Mouse (Mus musculus) G1E (cell line): ENCODE data around the gene Dusp13. TPM values are rescaled to one million over a fixed set of nuclear protein-coding genes. Genes with fewer than 3 reads are reported as not detected.

Source experiments
- ATAC-seq: 2 replicates; pipeline ENCODE4 v1.8.0; 2016; ENCODE audit warnings: mild to moderate bottlenecking; ENCODE audit not compliant: insufficient number of reproducible peaks, poor library complexity, low FRiP score, severe bottlenecking; ENCODE audit errors: extremely low read depth
- DNase-seq: peaks from one replicate; pipeline ENCODE4 v3.0.0; 2012; ENCODE audit warnings: low spot score
- H3K27me3 ChIP-seq: 2 replicates; pipeline ENCODE4 v1.6.1; 2012; ENCODE audit warnings: mild to moderate bottlenecking, low read length, inconsistent platforms; ENCODE audit not compliant: insufficient read depth
- H3K36me3 ChIP-seq: replicated peaks from 2 replicates; pipeline ENCODE3; 2012; ENCODE audit warnings: mild to moderate bottlenecking, inconsistent platforms
- H3K4me1 ChIP-seq: 2 replicates; pipeline ENCODE4 v1.6.1; 2012; ENCODE audit warnings: low read depth, low read length, inconsistent platforms, mixed read lengths; ENCODE audit not compliant: insufficient read depth
- H3K4me3 ChIP-seq: 2 replicates; pipeline ENCODE4 v1.5.1; 2012; ENCODE audit warnings: low read depth, mild to moderate bottlenecking, inconsistent platforms, low read length, moderate library complexity, mixed read lengths
- H3K9me3 ChIP-seq: replicated peaks from 2 replicates; pipeline ENCODE4 v1.6.1; 2012; ENCODE audit warnings: inconsistent platforms
- CTCF ChIP-seq: IDR thresholded peaks from 2 replicates; pipeline ENCODE4 v1.5.1; 2012; ENCODE audit warnings: low read depth, low read length, inconsistent platforms, mixed read lengths
- GATA1 ChIP-seq: IDR thresholded peaks from 2 replicates; pipeline ENCODE4 v1.6.1; 2012; ENCODE audit warnings: borderline replicate concordance, low read length, inconsistent platforms, mixed read lengths
- GATA2 ChIP-seq: IDR thresholded peaks from 2 replicates; pipeline ENCODE4 v1.6.1; 2012; ENCODE audit warnings: low read depth, low read length, inconsistent platforms, borderline replicate concordance
- POLR2AphosphoS5 ChIP-seq: IDR thresholded peaks from 2 replicates; pipeline ENCODE4 v1.6.1; 2012; ENCODE audit warnings: low read depth, low read length, inconsistent platforms; ENCODE audit not compliant: insufficient replicate concordance
- TAL1 ChIP-seq: conservative IDR thresholded peaks from 2 replicates; pipeline ENCODE4 v1.6.1; 2012; ENCODE audit warnings: low read depth, low read length, inconsistent platforms, mixed read lengths
- polyA plus RNA-seq: library from polyadenylated mRNA; stranded (reverse); fragments of >175 nt; gene quantifications from 2 replicates; pipeline ENCODE4 v1.2.3, GENCODE M21; 2012
- total RNA-seq, 2 experiments: library from RNA; stranded (forward) in 1 of 2; stranded (reverse) in 1 of 2; fragments of 200-1000 nt in 1 of 2; fragments of >200 nt in 1 of 2; fragmentation: Nextera tagmentation in 1 of 2; gene quantifications; 2 replicates each; pipeline ENCODE4 v1.2.3; 2014 to 2017

The Dusp13 gene
- total and polyA plus RNA-seq, 3 experiments: 0.98 TPM; not detected in 2

GRCm38 (mm10) chr14:21709545-21709944, 41.4 kb downstream of the Dusp13 start:
- H3K4me1 ChIP-seq: no peaks in the 10 kb centered on the region
- TF ChIP-seq GATA2 (no peak), POLR2AphosphoS5 (no peak), CTCF (no peak), TAL1 (no peak), GATA1 (no peak)
- no peaks in the 10 kb centered on the region for H3K36me3 ChIP-seq
- peaks cover 45% of the 10 kb centered on the region for H3K27me3 ChIP-seq
- H3K4me3 ChIP-seq: no peak overlapping the region
- ATAC-seq (no peak), DNase-seq (no peak)
- no peaks in the 10 kb centered on the region for H3K9me3 ChIP-seq

- TF ChIP-seq CTCF (no peak), POLR2AphosphoS5 (no peak), GATA1 (no peak), TAL1 (no peak), GATA2 (no peak)
- Histone ChIP-seq H3K27me3 (peaks cover 38% of the 10 kb centered on the region), H3K9me3 (no peaks in the 10 kb centered on the region), H3K36me3 (no peaks in the 10 kb centered on the region), H3K4me3 (no peak overlapping the region), H3K4me1 (no peaks in the 10 kb centered on the region)
- no peak for DNase-seq
- no peak for ATAC-seq
These were observed 44.0 kb downstream of the Dusp13 start for GRCm38 (mm10) chr14:21706759-21707571.

- Histone ChIP-seq H3K4me1 (no peaks in the 10 kb centered on the region), H3K27me3 (peaks cover 44% of the 10 kb centered on the region), H3K9me3 (no peaks in the 10 kb centered on the region), H3K36me3 (no peaks in the 10 kb centered on the region), H3K4me3 (no peak overlapping the region)
- TF ChIP-seq POLR2AphosphoS5 (no peak), GATA2 (no peak), CTCF (no peak), GATA1 (no peak), TAL1 (no peak)
- ATAC-seq (no peak), DNase-seq (no peak)
These were observed 45.5 kb downstream of the Dusp13 start for GRCm38 (mm10) chr14:21705462-21705861.

GRCm38 (mm10) chr14:21703255-21703654, 47.7 kb downstream of the Dusp13 start:
- no peak for ATAC-seq
- DNase-seq: no peak
- Histone ChIP-seq H3K36me3 (no peaks in the 10 kb centered on the region), H3K4me1 (no peaks in the 10 kb centered on the region), H3K27me3 (peaks cover 44% of the 10 kb centered on the region), H3K4me3 (no peak overlapping the region), H3K9me3 (no peaks in the 10 kb centered on the region)
- TF ChIP-seq GATA1: no peak
- no peak for TF ChIP-seq POLR2AphosphoS5
- no peak for TF ChIP-seq TAL1
- no peak for TF ChIP-seq GATA2
- no peak for TF ChIP-seq CTCF

- no peaks in the 10 kb centered on the region for H3K36me3 ChIP-seq
- peaks cover 41% of the 10 kb centered on the region for H3K27me3 ChIP-seq
- TF ChIP-seq GATA2: no peak
- TF ChIP-seq GATA1: no peak
- TF ChIP-seq POLR2AphosphoS5: no peak
- TF ChIP-seq TAL1: no peak
- TF ChIP-seq CTCF: no peak
- no peaks in the 10 kb centered on the region for H3K9me3 ChIP-seq
- H3K4me3 ChIP-seq: no peak overlapping the region
- ATAC-seq (no peak), DNase-seq (no peak)
- H3K4me1 ChIP-seq: no peaks in the 10 kb centered on the region
These were observed 48.3 kb downstream of the Dusp13 start for GRCm38 (mm10) chr14:21702691-21703090.

- Histone ChIP-seq H3K4me1 (peaks cover 17% of the 10 kb centered on the region), H3K36me3 (no peaks in the 10 kb centered on the region), H3K4me3 (no peak overlapping the region; the same call in 1 of the 2 replicates), H3K9me3 (peaks cover 8% of the 10 kb centered on the region), H3K27me3 (peaks cover 8% of the 10 kb centered on the region)
- DNase-seq (no peak), ATAC-seq (peak; percentile 15; the same call in 1 of the 2 replicates)
- TF ChIP-seq TAL1 (peak; percentile 29; the same call in 1 of the 2 replicates), CTCF (no peak)
These were observed 54.7 kb downstream of the Dusp13 start for GRCm38 (mm10) chr14:21696186-21696830.
